Mouse (Mus musculus): Measurements from ENCODE around the gene Rbfox1. TPM values are rescaled to one million over a fixed set of nuclear protein-coding genes. Genes with fewer than 3 reads are reported as not detected.

Gene Rbfox1
- polyA plus RNA-seq, 1 experiment = not detected

GRCm38 (mm10) chr16:6648753-6649152, 763.6 kb downstream of the Rbfox1 start:
- no peaks in the 10 kb centered on the region for H3K4me1 ChIP-seq (ENCODE audit: control insufficient read depth, insufficient read depth, low read length)
- TF ChIP-seq CTCF (IDR thresholded peaks at IDR 0.05; ENCODE audit: low read depth, low read length) (no peak), POLR2A (IDR thresholded peaks at IDR 0.05; ENCODE audit: borderline replicate concordance, low read depth, low read length) (no peak)
- no peak overlapping the region for H3K27ac ChIP-seq (ENCODE audit: insufficient read depth, low read depth, low read length)
- H3K4me3 ChIP-seq (ENCODE audit: insufficient read depth, low read length) = no peak overlapping the region

- no peaks in the 10 kb centered on the region for H3K4me1 ChIP-seq (ENCODE audit: control insufficient read depth, insufficient read depth, low read length)
- no peak overlapping the region for H3K4me3 ChIP-seq (ENCODE audit: insufficient read depth, low read length)
- H3K27ac ChIP-seq (ENCODE audit: insufficient read depth, low read depth, low read length) = no peak overlapping the region
- TF ChIP-seq POLR2A (IDR thresholded peaks at IDR 0.05; ENCODE audit: borderline replicate concordance, low read depth, low read length) (no peak), CTCF (IDR thresholded peaks at IDR 0.05; ENCODE audit: low read depth, low read length) (no peak)
These were observed 773.4 kb downstream of the Rbfox1 start for GRCm38 (mm10) chr16:6658594-6658993.

- Histone ChIP-seq H3K27ac (ENCODE audit: insufficient read depth, low read depth, low read length) (no peak overlapping the region), H3K4me1 (ENCODE audit: control insufficient read depth, insufficient read depth, low read length) (no peaks in the 10 kb centered on the region), H3K4me3 (ENCODE audit: insufficient read depth, low read length) (no peak overlapping the region)
- TF ChIP-seq CTCF (IDR thresholded peaks at IDR 0.05; ENCODE audit: low read depth, low read length) (no peak), POLR2A (IDR thresholded peaks at IDR 0.05; ENCODE audit: borderline replicate concordance, low read depth, low read length) (no peak)
These were observed 801.1 kb downstream of the Rbfox1 start for GRCm38 (mm10) chr16:6686076-6686757.

- no peak overlapping the region for H3K27ac ChIP-seq (ENCODE audit: insufficient read depth, low read depth, low read length)
- no peak overlapping the region for H3K4me3 ChIP-seq (ENCODE audit: insufficient read depth, low read length)
- TF ChIP-seq CTCF (IDR thresholded peaks at IDR 0.05; ENCODE audit: low read depth, low read length) (no peak), POLR2A (IDR thresholded peaks at IDR 0.05; ENCODE audit: borderline replicate concordance, low read depth, low read length) (no peak)
- no peaks in the 10 kb centered on the region for H3K4me1 ChIP-seq (ENCODE audit: control insufficient read depth, insufficient read depth, low read length)
These were observed 819.7 kb downstream of the Rbfox1 start for GRCm38 (mm10) chr16:6704847-6705246.

GRCm38 (mm10) chr16:6712341-6712740, 827.2 kb downstream of the Rbfox1 start:
- no peak overlapping the region for H3K4me3 ChIP-seq (ENCODE audit: insufficient read depth, low read length)
- TF ChIP-seq CTCF (IDR thresholded peaks at IDR 0.05; ENCODE audit: low read depth, low read length) = no peak
- TF ChIP-seq POLR2A (IDR thresholded peaks at IDR 0.05; ENCODE audit: borderline replicate concordance, low read depth, low read length) = no peak
- H3K4me1 ChIP-seq (ENCODE audit: control insufficient read depth, insufficient read depth, low read length) = no peaks in the 10 kb centered on the region
- no peak overlapping the region for H3K27ac ChIP-seq (ENCODE audit: insufficient read depth, low read depth, low read length)

GRCm38 (mm10) chr16:6715245-6715644, 830.1 kb downstream of the Rbfox1 start:
- TF ChIP-seq CTCF (IDR thresholded peaks at IDR 0.05; ENCODE audit: low read depth, low read length) = no peak
- TF ChIP-seq POLR2A (IDR thresholded peaks at IDR 0.05; ENCODE audit: borderline replicate concordance, low read depth, low read length) = no peak
- Histone ChIP-seq H3K4me1 (ENCODE audit: control insufficient read depth, insufficient read depth, low read length) (no peaks in the 10 kb centered on the region), H3K4me3 (ENCODE audit: insufficient read depth, low read length) (no peak overlapping the region), H3K27ac (ENCODE audit: insufficient read depth, low read depth, low read length) (no peak overlapping the region)

- Histone ChIP-seq H3K4me1 (ENCODE audit: control insufficient read depth, insufficient read depth, low read length) (no peaks in the 10 kb centered on the region), H3K27ac (ENCODE audit: insufficient read depth, low read depth, low read length) (no peak overlapping the region), H3K4me3 (ENCODE audit: insufficient read depth, low read length) (no peak overlapping the region)
- TF ChIP-seq CTCF (IDR thresholded peaks at IDR 0.05; ENCODE audit: low read depth, low read length) (no peak), POLR2A (IDR thresholded peaks at IDR 0.05; ENCODE audit: borderline replicate concordance, low read depth, low read length) (no peak)
These were observed 831.2 kb downstream of the Rbfox1 start for GRCm38 (mm10) chr16:6716214-6716911.

GRCm38 (mm10) chr16:6719027-6719426, 833.9 kb downstream of the Rbfox1 start:
- Histone ChIP-seq H3K4me3 (ENCODE audit: insufficient read depth, low read length) (no peak overlapping the region), H3K27ac (ENCODE audit: insufficient read depth, low read depth, low read length) (no peak overlapping the region), H3K4me1 (ENCODE audit: control insufficient read depth, insufficient read depth, low read length) (no peaks in the 10 kb centered on the region)
- no peak for TF ChIP-seq CTCF (IDR thresholded peaks at IDR 0.05; ENCODE audit: low read depth, low read length)
- TF ChIP-seq POLR2A (IDR thresholded peaks at IDR 0.05; ENCODE audit: borderline replicate concordance, low read depth, low read length) = no peak

GRCm38 (mm10) chr16:6732646-6733045, 847.5 kb downstream of the Rbfox1 start:
- TF ChIP-seq CTCF (IDR thresholded peaks at IDR 0.05; ENCODE audit: low read depth, low read length) (no peak), POLR2A (IDR thresholded peaks at IDR 0.05; ENCODE audit: borderline replicate concordance, low read depth, low read length) (no peak)
- Histone ChIP-seq H3K4me1 (ENCODE audit: control insufficient read depth, insufficient read depth, low read length) (no peaks in the 10 kb centered on the region), H3K27ac (ENCODE audit: insufficient read depth, low read depth, low read length) (no peak overlapping the region), H3K4me3 (ENCODE audit: insufficient read depth, low read length) (no peak overlapping the region)

GRCm38 (mm10) chr16:6733427-6733826, 848.3 kb downstream of the Rbfox1 start:
- no peak for TF ChIP-seq POLR2A (IDR thresholded peaks at IDR 0.05; ENCODE audit: borderline replicate concordance, low read depth, low read length)
- no peak for TF ChIP-seq CTCF (IDR thresholded peaks at IDR 0.05; ENCODE audit: low read depth, low read length)
- Histone ChIP-seq H3K4me1 (ENCODE audit: control insufficient read depth, insufficient read depth, low read length) (no peaks in the 10 kb centered on the region), H3K27ac (ENCODE audit: insufficient read depth, low read depth, low read length) (no peak overlapping the region), H3K4me3 (ENCODE audit: insufficient read depth, low read length) (no peak overlapping the region)

Data from bone marrow macrophage, adult 2 months (primary cell).